Mouse (Mus musculus) heart, embryonic 14.5 days (tissue): Measurements from ENCODE around the gene Kcnq1. TPM values are rescaled to one million over a fixed set of nuclear protein-coding genes. Genes with fewer than 3 reads are reported as not detected.

Experiments
- ATAC-seq: fragments of 200-750 bp; cut with Nextera tagmentation; 2 replicates; pipeline ENCODE4 v1.8.0; 2017; ENCODE audit warnings: low read depth, moderate TSS enrichment; ENCODE audit not compliant: insufficient number of reproducible peaks, insufficient read depth, low FRiP score
- H3K27ac ChIP-seq, 2 experiments: fragments of 200-500 bp in 1 of 2; fragments of 300-500 bp in 1 of 2; sonication (generic) in 1 of 2; replicated peaks in 1 of 2; 2 replicates each; pipeline ENCODE4 v1.5.1; 2012 to 2014; ENCODE audit warnings: low read depth in 2 of 2, low read length in 2 of 2, control low read depth in 1 of 2, mild to moderate bottlenecking in 1 of 2, mixed read lengths in 1 of 2; ENCODE audit not compliant: control insufficient read depth in 1 of 2, insufficient read depth in 1 of 2
- H3K27me3 ChIP-seq: fragments of 300-500 bp; sonication (generic); 2 replicates; pipeline ENCODE4 v1.6.1; 2014; ENCODE audit warnings: mild to moderate bottlenecking, low read length, control low read depth; ENCODE audit not compliant: control insufficient read depth, insufficient read depth
- H3K36me3 ChIP-seq: fragments of 300-500 bp; sonication (generic); 2 replicates; pipeline ENCODE4 v1.6.1; 2014; ENCODE audit warnings: mild to moderate bottlenecking, control low read depth, low read length, mixed read lengths; ENCODE audit not compliant: control insufficient read depth, insufficient read depth
- H3K4me1 ChIP-seq, 2 experiments: fragments of 200-500 bp in 1 of 2; fragments of 300-500 bp in 1 of 2; sonication (generic) in 1 of 2; 2 replicates each; pipeline ENCODE4 v1.6.1; 2012 to 2014; ENCODE audit warnings: low read length in 2 of 2, control low read depth in 1 of 2, mixed read lengths in 1 of 2; ENCODE audit not compliant: control insufficient read depth in 2 of 2, insufficient read depth in 2 of 2
- H3K4me2 ChIP-seq: fragments of 300-500 bp; sonication (generic); 2 replicates; pipeline ENCODE4 v1.6.1; 2014; ENCODE audit warnings: mild to moderate bottlenecking, low read length
- H3K4me3 ChIP-seq, 2 experiments: fragments of 200-500 bp in 1 of 2; fragments of 300-500 bp in 1 of 2; sonication (generic) in 1 of 2; 2 replicates each; pipeline ENCODE4 v1.5.1; 2012 to 2014; ENCODE audit warnings: low read length in 2 of 2, mild to moderate bottlenecking in 2 of 2, control low read depth in 1 of 2, low read depth in 1 of 2, moderate library complexity in 1 of 2; ENCODE audit not compliant: control insufficient read depth in 1 of 2, insufficient read depth in 1 of 2
- H3K9ac ChIP-seq: fragments of 300-500 bp; sonication (generic); 2 replicates; pipeline ENCODE4 v1.6.1; 2014; ENCODE audit warnings: mild to moderate bottlenecking, low read length
- H3K9me3 ChIP-seq: fragments of 300-500 bp; sonication (generic); 2 replicates; pipeline ENCODE4 v1.6.1; 2016; ENCODE audit warnings: low read length, control low read depth; ENCODE audit not compliant: control insufficient read depth
- WGBS: fragments of 180-500 bp; shearing (Covaris S2); extraction: QIAGEN DNeasy Blood & Tissue Kit; methylation state at CpG from one replicate; pipeline ENCODE4 v1.1.7; 2014; 5-methylcytosine and 5-hydroxymethylcytosine counted together
- polyA plus RNA-seq: library from polyadenylated mRNA; unstranded; fragments of >200 nt; fragmentation: Nextera tagmentation; extraction: Ambion mirVana; gene quantifications from 2 replicates; pipeline ENCODE4 v1.2.1, GENCODE M21; 2014

Gene Kcnq1
- polyA plus RNA-seq, 1 experiment from 2014 or later, result 28.1 TPM

GRCm38 (mm10) chr7:143273747-143274146 is 167.6 kb downstream of the Kcnq1 start:
- H3K9me3 ChIP-seq, result no peaks in the 10 kb centered on the region
- H3K4me1 ChIP-seq, result peaks cover 11 to 32% of the 10 kb centered on the region in 2 experiments
- WGBS, result 55% methylated on average over 4 of the region's 4 CpGs
- H3K36me3 ChIP-seq, result peaks cover 18% of the 10 kb centered on the region
- no peak for ATAC-seq
- no peak overlapping the region for H3K4me3 ChIP-seq
- no peak overlapping the region; a peak in 1 of 4 replicates for H3K27ac ChIP-seq
- H3K4me2 ChIP-seq, result no peak overlapping the region
- H3K9ac ChIP-seq, result no peak overlapping the region
- H3K27me3 ChIP-seq, result no peaks in the 10 kb centered on the region

- Histone ChIP-seq H3K9ac (no peak overlapping the region), H3K4me2 (no peak overlapping the region), H3K4me1 (peaks cover 11 to 25% of the 10 kb centered on the region in 2 experiments), H3K36me3 (peaks cover 18% of the 10 kb centered on the region), H3K4me3 (no peak overlapping the region), H3K27me3 (no peaks in the 10 kb centered on the region), H3K27ac (no peak overlapping the region), H3K9me3 (no peaks in the 10 kb centered on the region)
- ATAC-seq, result no peak
- WGBS, result 69% methylated on average over 7 of the region's 7 CpGs
Measured at GRCm38 (mm10) chr7:143275030-143275429, 168.9 kb downstream of the Kcnq1 start.

- WGBS, result 31% methylated on average over 2 of the region's 2 CpGs
- H3K4me3 ChIP-seq, result no peak overlapping the region
- no peaks in the 10 kb centered on the region for H3K9me3 ChIP-seq
- 0 out of 2 replicates have a peak, but pooled peaks cover 2% of the 10 kb centered on the region for H3K36me3 ChIP-seq
- no peaks in the 10 kb centered on the region for H3K27me3 ChIP-seq
- peak; percentile 64; the same call in 1 of the 2 replicates for ATAC-seq
- H3K27ac ChIP-seq, result peak overlapping the region; percentile 38 to 61
- H3K9ac ChIP-seq, result no peak overlapping the region
- H3K4me2 ChIP-seq, result 0 out of 2 replicates have a peak overlapping the region, but pooled peaks have one; percentile 11
- H3K4me1 ChIP-seq, result peaks cover 35 to 55% of the 10 kb centered on the region in 2 experiments
Measured at GRCm38 (mm10) chr7:143283625-143284024, 177.5 kb downstream of the Kcnq1 start.

- H3K27ac ChIP-seq, result no peak overlapping the region
- WGBS, result 30% methylated on average over 1 of the region's 1 CpGs
- ATAC-seq, result no peak
- no peaks in the 10 kb centered on the region for H3K9me3 ChIP-seq
- no peak overlapping the region for H3K4me3 ChIP-seq
- no peaks in the 10 kb centered on the region for H3K27me3 ChIP-seq
- 0 out of 2 replicates have a peak, but pooled peaks cover 2% of the 10 kb centered on the region for H3K36me3 ChIP-seq
- H3K9ac ChIP-seq, result no peak overlapping the region
- peaks cover 43 to 67% of the 10 kb centered on the region in 2 experiments for H3K4me1 ChIP-seq
- H3K4me2 ChIP-seq, result no peak overlapping the region
Measured at GRCm38 (mm10) chr7:143284866-143285265, 178.7 kb downstream of the Kcnq1 start.

- Histone ChIP-seq H3K4me3 (no peak overlapping the region), H3K4me1 (peaks cover 43 to 73% of the 10 kb centered on the region in 2 experiments), H3K9ac (no peak overlapping the region), H3K4me2 (no peak overlapping the region), H3K27me3 (no peaks in the 10 kb centered on the region), H3K36me3 (peaks cover 4% of the 10 kb centered on the region; the same call in 1 of the 2 replicates), H3K27ac (no peak overlapping the region), H3K9me3 (no peaks in the 10 kb centered on the region)
- ATAC-seq, result no peak
- 58% methylated on average over 3 of the region's 3 CpGs for WGBS
Measured at GRCm38 (mm10) chr7:143285440-143285839, 179.3 kb downstream of the Kcnq1 start.

GRCm38 (mm10) chr7:143286532-143287290 is 180.5 kb downstream of the Kcnq1 start:
- Histone ChIP-seq H3K27ac (no peak overlapping the region), H3K9me3 (no peaks in the 10 kb centered on the region), H3K36me3 (peaks cover 17% of the 10 kb centered on the region), H3K27me3 (no peaks in the 10 kb centered on the region), H3K4me2 (no peak overlapping the region), H3K4me1 (peaks cover 45 to 85% of the 10 kb centered on the region in 2 experiments), H3K4me3 (no peak overlapping the region), H3K9ac (no peak overlapping the region)
- ATAC-seq, result no peak
- 66% methylated on average over 8 of the region's 8 CpGs for WGBS

GRCm38 (mm10) chr7:143288135-143288534 is 182.0 kb downstream of the Kcnq1 start:
- Histone ChIP-seq H3K27ac (no peak overlapping the region), H3K9ac (no peak overlapping the region), H3K27me3 (no peaks in the 10 kb centered on the region), H3K4me1 (peaks cover 38 to 80% of the 10 kb centered on the region in 2 experiments), H3K36me3 (peaks cover 19% of the 10 kb centered on the region), H3K4me2 (no peak overlapping the region), H3K9me3 (no peaks in the 10 kb centered on the region), H3K4me3 (no peak overlapping the region)
- 69% methylated on average over 7 of the region's 7 CpGs for WGBS
- no peak for ATAC-seq
